Mouse (Mus musculus) splenic B cell, adult 2 months (primary cell): Measurements from ENCODE around the gene B830017H08Rik.

Source experiments
- DNase-seq: peaks from one replicate; pipeline ENCODE4 v3.0.0-alpha.2; 2011; ENCODE audit warnings: low read depth, low spot score
- H3K27me3 ChIP-seq: 2 replicates; pipeline ENCODE4 v1.6.1; 2012; ENCODE audit warnings: mild to moderate bottlenecking, low read length, moderate library complexity, mixed read lengths; ENCODE audit not compliant: control insufficient read depth, poor library complexity, insufficient read depth, severe bottlenecking
- H3K36me3 ChIP-seq: 2 replicates; pipeline ENCODE4 v1.6.1; 2012; ENCODE audit warnings: mild to moderate bottlenecking, low read length, moderate library complexity, mixed read lengths; ENCODE audit not compliant: control insufficient read depth, poor library complexity, insufficient read depth, severe bottlenecking

Gene B830017H08Rik

GRCm38 (mm10) chr16:17830385-17831178 is 2.3 kb upstream of the B830017H08Rik start:
- Histone ChIP-seq H3K27me3 (no peaks in the 10 kb centered on the region), H3K36me3 (no peaks in the 10 kb centered on the region; the same call in 1 of the 2 replicates)
- no peak for DNase-seq

- H3K27me3 ChIP-seq, result no peaks in the 10 kb centered on the region
- H3K36me3 ChIP-seq, result no peaks in the 10 kb centered on the region; the same call in 1 of the 2 replicates
- DNase-seq, result no peak
These were observed 1.1 kb upstream of the B830017H08Rik start for GRCm38 (mm10) chr16:17831781-17832180.

GRCm38 (mm10) chr16:17833321-17833680 is 380 bp downstream of the B830017H08Rik start:
- no peak for DNase-seq
- H3K36me3 ChIP-seq, result no peaks in the 10 kb centered on the region; the same call in 1 of the 2 replicates

GRCm38 (mm10) chr16:17833681-17834399 is 919 bp downstream of the B830017H08Rik start:
- no peaks in the 10 kb centered on the region; the same call in 1 of the 2 replicates for H3K36me3 ChIP-seq
- no peaks in the 10 kb centered on the region for H3K27me3 ChIP-seq
- no peak for DNase-seq

More at GRCm38 (mm10) chr16:17833321-17833680, 380 bp downstream of the B830017H08Rik start:
- H3K27me3 ChIP-seq, result no peaks in the 10 kb centered on the region

GRCm38 (mm10) chr16:17834543-17834942 is 1.6 kb downstream of the B830017H08Rik start:
- H3K36me3 ChIP-seq, result no peaks in the 10 kb centered on the region; the same call in 1 of the 2 replicates
- no peak for DNase-seq
- no peaks in the 10 kb centered on the region for H3K27me3 ChIP-seq

GRCm38 (mm10) chr16:17835481-17835880 is 2.6 kb downstream of the B830017H08Rik start:
- no peaks in the 10 kb centered on the region; the same call in 1 of the 2 replicates for H3K36me3 ChIP-seq
- no peaks in the 10 kb centered on the region for H3K27me3 ChIP-seq
- no peak for DNase-seq

GRCm38 (mm10) chr16:17838051-17838450 is 5.1 kb downstream of the B830017H08Rik start, which contains the start of gene Car15:
Car15 (minus strand) TSS chr16:17838364.
- Histone ChIP-seq H3K27me3 (no peaks in the 10 kb centered on the region), H3K36me3 (no peaks in the 10 kb centered on the region; the same call in 1 of the 2 replicates)
- no peak for DNase-seq

- H3K27me3 ChIP-seq, result no peaks in the 10 kb centered on the region
- peaks cover 7% of the 10 kb centered on the region for H3K36me3 ChIP-seq
- DNase-seq, result no peak
These were observed 7.1 kb downstream of the B830017H08Rik start for GRCm38 (mm10) chr16:17839976-17840375.

GRCm38 (mm10) chr16:17842437-17842836 is 9.5 kb downstream of the B830017H08Rik start:
- DNase-seq, result no peak
- Histone ChIP-seq H3K27me3 (no peaks in the 10 kb centered on the region), H3K36me3 (peaks cover 7% of the 10 kb centered on the region)

- Histone ChIP-seq H3K36me3 (peaks cover 10% of the 10 kb centered on the region), H3K27me3 (no peaks in the 10 kb centered on the region)
- no peak for DNase-seq
These were observed 10.9 kb downstream of the B830017H08Rik start for GRCm38 (mm10) chr16:17843701-17844365.

- no peak for DNase-seq
- no peaks in the 10 kb centered on the region for H3K27me3 ChIP-seq
These were observed 15.5 kb downstream of the B830017H08Rik start for GRCm38 (mm10) chr16:17848431-17848830.

GRCm38 (mm10) chr16:17848928-17849327 is 16.0 kb downstream of the B830017H08Rik start:
- Histone ChIP-seq H3K27me3 (no peaks in the 10 kb centered on the region), H3K36me3 (peaks cover 10% of the 10 kb centered on the region; the same call in 1 of the 2 replicates)
- DNase-seq, result peak; percentile 69

More at GRCm38 (mm10) chr16:17848431-17848830, 15.5 kb downstream of the B830017H08Rik start:
- peaks cover 10% of the 10 kb centered on the region; the same call in 1 of the 2 replicates for H3K36me3 ChIP-seq

- Histone ChIP-seq H3K36me3 (peaks cover 4% of the 10 kb centered on the region; the same call in 1 of the 2 replicates), H3K27me3 (no peaks in the 10 kb centered on the region)
- DNase-seq, result no peak
These were observed 16.6 kb downstream of the B830017H08Rik start for GRCm38 (mm10) chr16:17849486-17849885.

GRCm38 (mm10) chr16:17851331-17851730 is 18.4 kb downstream of the B830017H08Rik start:
- DNase-seq, result no peak
- H3K36me3 ChIP-seq, result peaks cover 2% of the 10 kb centered on the region; the same call in 1 of the 2 replicates

More at GRCm38 (mm10) chr16:17851331-17851730, 18.4 kb downstream of the B830017H08Rik start:
- no peaks in the 10 kb centered on the region for H3K27me3 ChIP-seq
